Mouse (Mus musculus) 416B (cell line): ENCODE results near the gene Wee1.
"Not testable (repeated sequence)": the region's sequence is repeated elsewhere in the genome, so short reads cannot be mapped to it uniquely, and the experiment has no call there.

Experiments used
- DNase-seq: peaks from one replicate; pipeline ENCODE4 v3.0.0; 2011; ENCODE audit warnings: low read depth

The Wee1 gene

DNA sequence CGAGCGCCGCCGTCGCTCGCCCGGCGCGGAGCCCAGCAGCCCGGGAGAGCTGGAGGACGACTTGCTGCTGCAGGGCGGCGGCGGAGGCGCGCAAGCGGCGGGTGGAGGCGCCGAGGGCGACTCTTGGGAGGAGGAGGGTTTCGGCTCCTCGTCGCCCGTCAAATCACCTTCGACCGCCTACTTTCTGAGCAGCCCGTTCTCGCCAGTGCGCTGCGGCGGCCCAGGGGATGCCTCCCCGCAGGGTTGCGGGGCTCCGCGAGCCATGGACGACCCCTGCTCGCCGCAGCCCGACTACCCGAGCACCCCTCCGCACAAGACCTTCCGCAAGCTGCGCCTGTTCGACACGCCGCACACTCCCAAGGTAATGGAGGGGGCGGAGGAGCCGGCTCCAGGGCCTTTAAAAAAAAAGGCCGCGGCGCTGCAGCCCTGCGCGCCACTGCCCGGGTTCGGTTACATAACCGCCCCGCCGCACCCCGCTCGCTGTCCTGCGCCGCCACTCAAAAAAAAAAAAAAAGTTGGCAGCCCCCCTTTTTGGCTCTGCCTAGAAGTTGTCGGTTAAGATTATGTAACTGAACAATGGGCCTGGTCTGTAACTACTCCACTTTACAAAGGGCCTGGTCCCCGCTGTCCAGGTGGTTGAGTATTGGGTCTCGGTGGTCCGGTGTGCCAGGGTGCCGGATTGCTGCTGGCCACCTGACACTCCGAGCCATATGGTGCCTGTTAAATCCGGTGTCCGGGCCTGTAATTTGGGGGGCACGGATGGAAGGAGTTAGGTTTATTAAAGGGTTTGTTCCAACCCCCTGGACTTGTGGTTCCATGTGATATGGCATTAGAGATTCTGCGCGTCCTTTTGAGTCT is 948 bp downstream of the Wee1 start:
- peak; percentile 63 for DNase-seq

DNA sequence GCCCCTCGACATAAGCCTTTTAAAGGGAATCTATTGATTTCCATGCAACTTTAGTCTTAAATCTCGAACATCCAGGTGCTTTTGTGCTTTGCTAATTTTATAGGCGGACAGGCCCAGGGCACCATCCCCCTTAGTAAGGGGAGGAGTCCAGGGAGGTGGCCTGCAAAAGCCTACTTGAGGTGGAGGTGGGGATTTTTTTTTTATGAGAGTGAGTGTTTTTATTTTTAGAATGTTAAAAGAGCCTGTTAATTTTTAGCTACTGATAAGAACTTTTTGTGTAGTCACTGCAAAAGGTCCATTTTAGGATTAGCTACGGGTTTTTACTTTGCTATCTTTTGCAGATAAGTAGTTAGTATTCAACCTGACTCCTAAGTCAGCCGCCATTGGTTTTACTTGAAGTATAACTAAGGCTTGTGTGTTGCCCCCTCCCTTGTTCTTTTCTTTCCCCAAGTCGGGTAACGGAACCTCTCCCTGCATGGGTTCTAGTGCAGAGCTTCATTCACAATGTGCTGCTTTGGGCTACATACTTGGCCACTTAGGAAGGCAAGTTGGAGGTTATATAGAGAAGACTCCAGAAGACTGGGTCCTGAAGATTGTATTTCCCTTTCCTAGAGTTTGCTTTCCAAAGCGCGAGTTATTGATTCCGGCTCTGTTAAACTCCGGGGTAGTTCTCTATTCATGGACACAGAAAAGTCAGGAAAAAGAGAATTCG is 2.2 kb downstream of the Wee1 start:
- peak; percentile 64 for DNase-seq

GRCm38 (mm10) chr7:110128566-110128965 is 6.7 kb downstream of the Wee1 start:
- DNase-seq = peak; percentile 86

- not testable (repeated sequence) for DNase-seq
Measured at GRCm38 (mm10) chr7:110132272-110132671, 10.4 kb downstream of the Wee1 start.

DNA sequence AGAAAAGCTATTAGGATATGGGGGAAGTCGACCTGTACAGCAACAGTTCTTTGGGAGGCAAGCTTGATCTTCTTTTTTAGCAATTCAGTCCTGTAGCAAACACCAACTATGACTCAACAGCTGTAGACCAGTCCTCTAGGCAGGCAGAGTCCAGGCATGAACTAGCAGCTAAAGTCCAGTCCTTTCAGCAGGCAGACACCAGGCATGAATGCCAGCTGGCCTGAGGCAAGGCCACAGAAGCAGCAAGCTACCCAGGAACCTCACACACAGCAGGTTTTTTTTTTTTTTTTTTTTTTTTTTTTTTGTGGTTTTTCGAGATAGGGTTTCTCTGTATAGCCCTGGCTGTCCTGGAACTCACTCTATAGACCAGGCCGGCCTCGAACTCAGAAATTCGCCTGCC is 12.1 kb downstream of the Wee1 start:
- no peak for DNase-seq

- no peak for DNase-seq
Measured at GRCm38 (mm10) chr7:110138538-110138937, 16.7 kb downstream of the Wee1 start.

DNA sequence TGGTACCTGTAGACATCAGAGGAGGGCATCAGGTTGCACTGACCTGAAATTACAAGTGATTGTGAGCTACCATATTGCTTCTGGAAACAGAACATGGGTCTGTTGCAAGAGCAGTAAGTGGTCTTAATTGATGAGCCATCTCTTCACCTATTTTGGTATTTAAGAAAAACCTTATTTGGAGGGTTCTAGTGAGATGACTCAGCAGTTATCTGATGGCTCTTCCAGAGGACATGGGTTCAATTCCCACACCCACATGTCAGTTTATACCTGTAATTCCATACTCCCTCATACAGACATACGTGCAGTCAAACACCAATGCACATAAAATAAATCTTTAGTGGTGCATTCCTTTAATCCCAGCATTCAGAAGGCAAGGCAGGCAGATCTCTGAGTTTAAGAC is 22.0 kb downstream of the Wee1 start:
- DNase-seq = no peak

- DNase-seq = no peak
Measured at GRCm38 (mm10) chr7:110152891-110153290, 31.0 kb downstream of the Wee1 start.

DNA sequence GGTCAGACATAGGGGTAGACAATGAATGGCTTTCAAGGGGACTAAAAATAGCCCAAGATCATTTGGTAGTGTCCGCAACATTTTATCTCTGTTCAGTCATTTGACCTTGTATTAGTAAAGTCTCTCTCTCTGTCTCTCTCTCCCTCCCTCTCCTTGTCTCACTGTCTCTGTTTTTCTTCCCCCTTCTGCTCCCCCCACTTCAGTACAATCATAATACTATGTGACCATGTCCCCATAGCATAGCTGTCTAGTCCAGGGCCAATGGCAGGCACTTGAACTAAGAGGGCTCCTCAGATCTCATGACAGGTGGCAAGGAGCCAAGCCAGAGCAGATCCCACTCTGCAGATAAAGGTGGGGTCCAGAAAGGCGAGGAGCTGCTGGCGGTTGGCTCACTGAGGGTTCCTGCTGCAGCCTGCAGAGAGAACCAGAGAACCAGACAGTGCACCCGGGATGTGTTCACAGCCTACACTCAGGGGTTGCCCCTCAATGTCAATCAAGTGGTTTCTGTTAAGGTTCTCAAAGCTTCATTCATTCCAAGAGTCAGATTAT is 34.9 kb downstream of the Wee1 start:
- DNase-seq = peak; percentile 69

DNA sequence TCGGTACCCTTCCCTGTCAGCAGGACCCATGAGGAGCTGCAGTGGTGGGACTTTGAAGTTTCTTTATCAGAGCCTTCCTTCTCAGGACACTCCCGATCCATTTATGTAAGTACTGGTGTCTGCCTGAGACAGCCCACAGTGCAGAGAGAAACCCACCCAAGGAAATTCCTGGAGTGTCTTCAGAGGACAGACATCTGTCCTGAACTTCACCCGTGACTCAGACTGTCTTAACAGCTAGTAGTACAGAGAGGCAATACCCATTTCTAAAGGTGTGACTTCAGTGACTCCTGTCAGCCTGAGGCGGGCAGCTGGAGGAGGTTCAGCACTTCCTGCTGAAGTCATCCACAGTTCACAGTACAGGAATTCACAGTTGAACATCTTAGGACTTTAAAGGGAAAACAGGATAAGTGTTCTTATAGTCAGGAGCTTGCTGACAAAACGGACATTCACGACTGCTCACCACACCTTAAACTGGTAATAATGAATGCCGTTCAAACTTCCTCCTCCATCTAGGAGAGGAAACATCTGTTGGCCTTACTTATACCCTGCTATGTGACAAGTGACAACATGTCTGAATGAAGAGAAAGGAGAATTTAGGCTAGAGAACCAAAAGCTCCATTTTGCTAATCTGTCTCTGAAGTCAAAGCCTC is 35.5 kb downstream of the Wee1 start:
- peak; percentile 71 for DNase-seq

GRCm38 (mm10) chr7:110158073-110158472 is 36.2 kb downstream of the Wee1 start:
- no peak for DNase-seq

DNA sequence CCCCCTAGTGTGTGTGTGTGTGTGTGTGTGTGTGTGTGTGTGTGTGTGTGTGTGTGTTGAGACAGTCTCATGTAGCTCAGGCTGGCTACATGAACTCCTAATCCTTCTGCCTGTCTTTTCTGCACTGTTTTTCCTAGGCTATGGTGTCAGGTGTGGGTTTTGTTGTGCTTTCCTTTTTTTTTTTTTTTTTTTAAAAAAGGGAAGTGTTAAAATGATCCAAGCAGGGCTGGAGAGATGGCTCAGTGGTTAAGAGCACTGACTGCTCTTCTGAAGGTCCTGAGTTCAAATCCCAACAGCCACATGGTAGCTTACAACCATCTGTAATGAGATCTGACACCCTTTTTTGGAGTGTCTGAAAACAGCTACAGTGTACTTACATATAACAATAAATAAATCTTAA is 38.3 kb downstream of the Wee1 start:
- DNase-seq = not testable (repeated sequence)

- DNase-seq = no peak
Measured at GRCm38 (mm10) chr7:110160601-110161000, 38.8 kb downstream of the Wee1 start.

GRCm38 (mm10) chr7:110163024-110163423 is 41.2 kb downstream of the Wee1 start:
- peak; percentile 37 for DNase-seq

DNA sequence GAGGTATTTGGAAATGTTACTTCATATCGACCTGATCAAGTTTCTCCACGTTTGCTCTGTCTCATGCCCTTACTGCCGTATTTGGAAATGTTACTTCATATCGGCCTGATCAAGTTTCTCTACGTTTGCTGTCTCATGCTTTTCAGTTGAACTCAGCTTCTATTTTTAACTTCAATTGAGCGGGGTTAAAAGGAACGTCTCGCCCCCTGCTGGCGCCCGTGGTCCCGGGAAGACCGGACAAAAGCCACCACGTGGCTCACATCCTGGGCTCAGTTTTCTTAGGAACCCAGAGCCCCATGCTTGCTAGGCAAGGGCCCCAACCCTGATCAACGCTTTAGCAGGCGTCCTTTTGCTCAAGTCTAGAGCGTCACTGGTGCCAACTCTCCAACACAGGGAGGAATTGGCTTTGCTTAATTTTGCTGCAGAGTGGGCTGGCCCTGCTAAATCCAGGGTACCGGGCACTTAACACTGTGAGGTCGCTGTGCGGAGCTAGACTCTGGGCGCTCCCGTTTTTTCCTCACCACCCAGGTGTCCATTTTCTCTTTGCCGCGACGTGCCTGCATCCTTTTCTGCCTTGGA is 42.3 kb downstream of the Wee1 start:
- peak; percentile 98 for DNase-seq

GRCm38 (mm10) chr7:110164712-110165122 is 42.9 kb downstream of the Wee1 start:
- peak; percentile 94 for DNase-seq

DNA sequence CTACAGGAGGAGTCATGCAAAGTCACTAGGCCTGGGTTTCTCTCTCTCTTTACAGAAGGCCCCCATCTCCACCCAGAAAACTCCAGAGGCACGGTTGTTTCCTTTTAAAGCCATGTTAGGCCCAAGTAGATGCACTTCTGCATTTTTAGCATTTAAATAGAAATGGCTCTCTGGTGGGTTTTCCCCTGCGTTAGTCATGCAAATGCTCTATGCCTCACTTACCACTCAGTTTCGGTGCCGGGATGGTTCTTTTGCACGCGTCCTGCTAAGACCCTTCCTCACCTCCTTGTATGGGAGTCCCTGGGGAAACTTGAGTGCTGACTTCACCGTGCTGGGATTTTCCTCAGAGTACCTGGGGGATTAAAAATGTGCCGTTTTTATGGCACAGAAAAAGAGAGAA is 44.4 kb downstream of the Wee1 start:
- peak; percentile 53 for DNase-seq

GRCm38 (mm10) chr7:110179208-110179607 is 57.4 kb downstream of the Wee1 start:
- DNase-seq = no peak

DNA sequence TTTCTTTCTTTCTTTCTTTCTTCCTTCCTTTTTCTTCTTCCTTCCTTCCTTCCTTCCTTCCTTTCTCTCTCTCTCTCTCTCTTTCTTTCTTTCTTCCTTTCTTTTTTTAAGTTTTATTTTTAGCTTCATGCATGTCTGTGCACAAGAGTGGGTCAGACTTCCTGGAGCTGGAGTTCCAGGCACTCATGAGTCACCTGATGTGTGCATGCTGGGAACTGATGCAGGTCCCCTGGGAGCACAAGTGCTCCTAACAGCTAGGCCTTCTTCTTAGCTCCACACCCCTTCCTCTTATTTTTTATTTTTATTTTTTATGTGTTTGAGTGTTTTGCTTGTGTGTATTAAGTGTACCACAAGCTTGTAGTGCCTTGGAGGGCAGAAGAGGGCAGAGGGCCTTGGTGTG is 58.8 kb downstream of the Wee1 start:
- DNase-seq = no peak

- no peak for DNase-seq
Measured at GRCm38 (mm10) chr7:110181446-110181845, 59.6 kb downstream of the Wee1 start.

- DNase-seq = no peak
Measured at GRCm38 (mm10) chr7:110184608-110185007, 62.8 kb downstream of the Wee1 start.

DNA sequence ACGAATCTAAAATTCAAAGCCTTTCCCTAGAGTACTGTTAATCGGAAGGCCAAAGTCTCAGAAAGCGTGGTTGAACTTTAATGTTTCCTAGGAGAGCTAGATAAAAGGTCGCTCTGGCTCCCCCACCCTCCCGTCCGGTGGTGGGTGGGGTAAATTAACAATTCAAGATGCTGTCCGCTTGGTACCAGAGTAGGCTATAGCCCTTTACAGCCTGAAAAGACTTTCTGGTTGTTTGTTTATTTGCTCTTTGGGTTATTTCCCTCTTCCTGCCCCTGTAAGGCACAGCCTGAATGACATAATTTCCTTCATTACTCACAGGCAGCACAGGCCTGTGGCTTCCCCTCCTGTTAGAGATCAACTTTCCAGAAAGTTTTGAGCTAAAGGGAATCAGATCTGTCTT is 68.1 kb downstream of the Wee1 start:
- peak; percentile 81 for DNase-seq
